Mouse (Mus musculus) lung, postnatal 0 days (tissue): ENCODE results near the gene Nfyc. TPM values are rescaled to one million over a fixed set of nuclear protein-coding genes. Genes with fewer than 3 reads are reported as not detected.

Experiments
- ATAC-seq: fragments of 200-750 bp; cut with Nextera tagmentation; 2 replicates; pipeline ENCODE4 v1.8.0; 2017; ENCODE audit warnings: moderate library complexity
- DNase-seq: peaks from one replicate; pipeline ENCODE4 v3.0.0-alpha.2; 2016; ENCODE audit warnings: low spot score
- H3K27ac ChIP-seq: fragments of 300-500 bp; sonication (generic); 2 replicates; pipeline ENCODE4 v1.5.1; 2014; ENCODE audit warnings: antibody characterized with exemption, mild to moderate bottlenecking, low read length, mixed read lengths
- H3K27me3 ChIP-seq: fragments of 300-500 bp; sonication (generic); replicated peaks from 2 replicates; pipeline ENCODE4 v1.6.1; 2014; ENCODE audit warnings: low read length, mixed read lengths; ENCODE audit not compliant: insufficient read depth
- H3K36me3 ChIP-seq: fragments of 300-500 bp; sonication (generic); 2 replicates; pipeline ENCODE4 v1.6.1; 2014; ENCODE audit warnings: low read length, mixed read lengths; ENCODE audit not compliant: insufficient read depth
- H3K4me1 ChIP-seq: fragments of 300-500 bp; sonication (generic); 2 replicates; pipeline ENCODE4 v1.6.1; 2014; ENCODE audit warnings: antibody characterized with exemption, low read depth, low read length, mixed read lengths; ENCODE audit not compliant: insufficient read depth
- H3K4me2 ChIP-seq: fragments of 300-500 bp; sonication (generic); replicated peaks from 2 replicates; pipeline ENCODE4 v1.6.1; 2014; ENCODE audit warnings: low read depth, mild to moderate bottlenecking, low read length, moderate library complexity, mixed read lengths
- H3K4me3 ChIP-seq: fragments of 300-500 bp; sonication (generic); 2 replicates; pipeline ENCODE4 v1.5.1; 2014; ENCODE audit warnings: low read depth, low read length
- H3K9ac ChIP-seq: fragments of 300-500 bp; sonication (generic); replicated peaks from 2 replicates; pipeline ENCODE4 v1.6.1; 2014; ENCODE audit warnings: low read depth, mild to moderate bottlenecking
- H3K9me3 ChIP-seq: fragments of 300-500 bp; sonication (generic); 2 replicates; pipeline ENCODE4 v1.6.1; 2016; ENCODE audit warnings: low read length, mixed read lengths
- CTCF ChIP-seq: IDR thresholded peaks from 2 replicates; pipeline ENCODE4 v1.5.1; 2016; ENCODE audit warnings: antibody characterized with exemption, mild to moderate bottlenecking
- EP300 ChIP-seq: IDR thresholded peaks from 2 replicates; pipeline ENCODE4 v1.6.1; 2016; ENCODE audit warnings: antibody characterized with exemption, mild to moderate bottlenecking, control low read depth
- WGBS: fragments of 180-500 bp; shearing (Covaris S2); extraction: QIAGEN DNeasy Blood & Tissue Kit; methylation state at CpG from one replicate; pipeline ENCODE4 v1.1.7; 2014; 5-methylcytosine and 5-hydroxymethylcytosine counted together
- polyA plus RNA-seq: library from polyadenylated mRNA; unstranded; fragments of >200 nt; fragmentation: Nextera tagmentation; extraction: Ambion mirVana; gene quantifications from 2 replicates; pipeline ENCODE4 v1.2.1, GENCODE M21; 2015

The Nfyc gene
- polyA plus RNA-seq, 1 experiment from 2014 or later, result 54.5 TPM

DNA sequence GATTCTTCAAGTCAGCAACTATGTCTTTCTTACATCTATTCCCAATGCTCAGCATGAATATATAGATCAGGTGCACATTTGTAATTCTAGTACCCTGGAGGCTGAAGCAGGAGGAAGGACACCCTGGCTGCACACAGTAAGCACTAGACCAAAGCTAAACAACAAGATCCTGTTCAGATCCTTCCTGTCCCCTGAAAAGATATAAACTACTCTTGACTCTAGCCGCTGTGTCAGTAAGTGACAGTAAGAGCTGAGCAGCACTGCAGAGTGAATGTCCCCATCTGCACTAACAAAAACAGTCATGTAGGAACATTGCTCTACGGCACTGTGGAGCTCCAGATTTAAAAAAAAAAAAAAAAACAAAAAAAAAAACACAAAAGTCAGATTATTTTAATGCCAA, 13.4 kb downstream of the Nfyc start:
- peak; percentile 35 for DNase-seq
- peak overlapping the region; percentile 48 for H3K27ac ChIP-seq
- TF ChIP-seq EP300, result no peak
- no peak for TF ChIP-seq CTCF
- no peak overlapping the region for H3K4me2 ChIP-seq
- H3K36me3 ChIP-seq, result no peaks in the 10 kb centered on the region
- H3K4me1 ChIP-seq, result peaks cover 12% of the 10 kb centered on the region; the same call in 1 of the 2 replicates
- no peak for ATAC-seq
- H3K9me3 ChIP-seq, result no peaks in the 10 kb centered on the region
- 34% methylated on average over 2 of the region's 2 CpGs for WGBS
- no peak overlapping the region for H3K4me3 ChIP-seq
- no peaks in the 10 kb centered on the region for H3K27me3 ChIP-seq
- H3K9ac ChIP-seq, result no peak overlapping the region

DNA sequence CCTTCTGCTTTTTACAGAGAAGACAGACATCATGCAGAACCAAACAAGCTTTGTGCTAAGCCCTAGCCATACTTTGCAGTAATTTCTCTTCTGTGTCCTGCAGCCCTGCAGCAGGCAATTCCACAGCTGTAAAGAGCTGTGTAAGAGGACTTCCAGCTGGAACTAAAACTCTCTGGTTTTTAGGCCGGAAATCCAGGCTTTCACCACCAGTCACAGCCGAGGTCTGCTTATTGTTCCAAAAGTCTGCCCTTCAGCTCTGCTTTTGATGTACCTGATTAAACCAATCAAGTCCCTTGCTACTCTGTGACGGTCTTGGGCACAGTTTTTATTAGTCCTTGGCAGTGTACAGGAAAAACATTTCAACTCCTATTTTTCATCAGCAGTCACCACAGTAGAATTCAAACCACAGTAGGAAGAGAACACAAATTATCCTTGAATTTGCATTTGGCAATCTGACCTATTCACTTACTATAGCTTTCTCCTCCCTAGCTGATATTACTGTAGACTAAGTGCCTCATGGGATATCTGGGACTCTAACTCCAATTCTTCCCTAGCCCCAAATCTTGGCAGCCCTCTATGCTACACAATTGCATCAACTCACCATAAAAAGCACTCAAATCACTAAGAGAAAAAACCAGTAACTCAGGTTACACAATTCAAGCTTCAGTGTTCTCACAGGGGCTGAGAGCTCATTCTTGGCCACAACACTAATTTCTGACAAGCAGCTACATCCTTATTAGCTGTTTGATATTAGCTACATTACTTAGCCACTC, 14.2 kb downstream of the Nfyc start:
- Histone ChIP-seq H3K9me3 (no peaks in the 10 kb centered on the region), H3K27ac (peak overlapping the region; percentile 66), H3K36me3 (no peaks in the 10 kb centered on the region), H3K4me1 (peaks cover 13% of the 10 kb centered on the region; the same call in 1 of the 2 replicates), H3K27me3 (no peaks in the 10 kb centered on the region), H3K4me2 (0 out of 2 replicates have a peak overlapping the region, but pooled peaks have one; percentile 1), H3K4me3 (no peak overlapping the region), H3K9ac (no peak overlapping the region)
- 18% methylated on average over 3 of the region's 3 CpGs for WGBS
- DNase-seq (peak; percentile 87), ATAC-seq (peak; percentile 58)
- TF ChIP-seq CTCF, result no peak
- TF ChIP-seq EP300, result no peak; the same call in 1 of the 2 replicates

DNA sequence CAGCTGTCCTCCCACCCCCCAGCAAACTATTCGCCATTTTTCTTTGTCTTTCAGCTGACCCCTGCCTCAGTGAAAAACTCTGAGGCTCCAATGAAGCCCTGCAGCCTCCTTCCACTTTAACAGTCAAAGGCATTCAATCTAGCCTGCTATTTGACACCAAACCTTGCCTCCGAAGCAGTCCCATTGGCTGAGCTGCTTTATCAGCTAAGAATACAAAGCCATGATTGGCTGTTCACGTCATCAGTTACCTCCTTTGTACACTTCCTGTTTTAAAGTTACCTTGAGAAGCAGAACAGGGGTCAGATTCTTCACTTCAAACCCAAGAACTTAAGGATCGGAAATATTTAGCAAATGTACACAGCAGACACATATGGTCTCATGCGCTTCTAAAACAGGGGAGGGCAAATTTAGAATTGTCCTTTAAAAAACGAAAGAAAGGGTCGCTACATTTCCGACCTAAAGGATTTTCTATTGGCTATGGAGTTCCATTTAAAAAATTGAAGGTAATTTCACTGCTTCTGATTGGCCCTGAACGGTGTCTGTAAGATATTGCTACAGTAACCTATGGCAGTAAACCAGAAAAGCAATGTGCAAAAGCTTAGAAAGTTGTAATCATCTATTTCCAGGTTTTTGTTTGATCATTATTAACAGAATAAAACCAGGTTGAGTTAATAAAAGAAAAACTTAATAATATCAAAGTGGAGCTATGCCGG, 15.6 kb downstream of the Nfyc start:
- TF ChIP-seq CTCF (no peak), EP300 (no peak)
- no peaks in the 10 kb centered on the region for H3K27me3 ChIP-seq
- no peaks in the 10 kb centered on the region for H3K36me3 ChIP-seq
- WGBS, result 6% methylated on average over 10 of the region's 10 CpGs
- H3K4me1 ChIP-seq, result peaks cover 13% of the 10 kb centered on the region; the same call in 1 of the 2 replicates
- H3K4me2 ChIP-seq, result peak overlapping the region; percentile 66
- no peak overlapping the region for H3K9ac ChIP-seq
- H3K4me3 ChIP-seq, result peak overlapping the region; percentile 47
- no peaks in the 10 kb centered on the region for H3K9me3 ChIP-seq
- H3K27ac ChIP-seq, result peak overlapping the region; percentile 75
- peak; percentile 92 for ATAC-seq
- DNase-seq, result peak; percentile 97

DNA sequence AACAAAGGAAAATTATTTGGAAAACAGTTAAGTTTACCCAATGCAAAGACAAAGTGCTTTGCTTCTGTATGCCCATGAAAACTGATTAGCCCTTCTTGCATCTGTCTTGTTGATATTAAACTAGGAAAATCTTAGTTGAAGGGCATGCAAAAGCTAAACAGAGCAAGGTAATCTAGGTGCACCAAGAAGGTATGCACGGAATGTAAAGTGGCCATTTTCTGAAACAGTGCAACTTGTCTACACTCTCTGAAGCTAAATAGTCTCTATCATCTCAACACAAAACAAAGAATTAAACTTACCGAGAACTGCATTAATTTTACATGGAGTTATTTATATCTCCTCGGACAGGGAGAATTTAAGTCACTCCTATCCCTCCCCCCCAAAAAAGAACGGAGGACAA, 16.2 kb downstream of the Nfyc start:
- no peaks in the 10 kb centered on the region for H3K27me3 ChIP-seq
- no peaks in the 10 kb centered on the region for H3K9me3 ChIP-seq
- no peak overlapping the region for H3K9ac ChIP-seq
- H3K4me3 ChIP-seq, result peak overlapping the region; percentile 47
- H3K4me2 ChIP-seq, result peak overlapping the region; percentile 66
- peaks cover 13% of the 10 kb centered on the region; the same call in 1 of the 2 replicates for H3K4me1 ChIP-seq
- peak; percentile 83 for TF ChIP-seq EP300
- no peak for TF ChIP-seq CTCF
- WGBS, result 7% methylated on average over 4 of the region's 4 CpGs
- no peaks in the 10 kb centered on the region for H3K36me3 ChIP-seq
- peak; percentile 34; the same call in 1 of the 2 replicates for ATAC-seq
- H3K27ac ChIP-seq, result peak overlapping the region; percentile 75
- peak; percentile 63 for DNase-seq

DNA sequence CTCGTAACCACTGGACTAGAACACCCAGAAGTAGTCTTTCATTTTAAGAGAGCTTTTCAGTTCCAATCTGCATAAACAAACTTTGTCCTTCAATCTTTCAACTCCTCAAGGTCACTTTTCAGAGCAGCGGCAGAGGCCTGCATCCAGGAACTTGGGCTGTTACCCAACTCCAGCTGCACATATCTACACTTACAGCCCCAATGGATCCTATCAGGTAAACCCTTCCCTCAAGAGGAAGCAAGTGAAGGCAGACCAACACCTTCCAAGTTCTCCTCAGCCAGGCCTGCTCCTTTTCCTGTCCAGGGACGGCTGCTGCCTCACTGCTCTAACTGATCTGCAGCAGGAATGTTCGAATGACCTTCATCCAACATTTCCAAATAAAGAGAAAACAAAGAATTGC, 17.2 kb downstream of the Nfyc start:
- no peak overlapping the region for H3K4me3 ChIP-seq
- no peaks in the 10 kb centered on the region for H3K27me3 ChIP-seq
- peak overlapping the region; percentile 66 for H3K4me2 ChIP-seq
- H3K9ac ChIP-seq, result no peak overlapping the region
- no peak for TF ChIP-seq CTCF
- TF ChIP-seq EP300, result no peak
- ATAC-seq (no peak), DNase-seq (peak; percentile 60)
- WGBS, result 12% methylated on average over 4 of the region's 4 CpGs
- peaks cover 9% of the 10 kb centered on the region; the same call in 1 of the 2 replicates for H3K4me1 ChIP-seq
- H3K9me3 ChIP-seq, result no peaks in the 10 kb centered on the region
- H3K27ac ChIP-seq, result peak overlapping the region; percentile 67
- H3K36me3 ChIP-seq, result no peaks in the 10 kb centered on the region

DNA sequence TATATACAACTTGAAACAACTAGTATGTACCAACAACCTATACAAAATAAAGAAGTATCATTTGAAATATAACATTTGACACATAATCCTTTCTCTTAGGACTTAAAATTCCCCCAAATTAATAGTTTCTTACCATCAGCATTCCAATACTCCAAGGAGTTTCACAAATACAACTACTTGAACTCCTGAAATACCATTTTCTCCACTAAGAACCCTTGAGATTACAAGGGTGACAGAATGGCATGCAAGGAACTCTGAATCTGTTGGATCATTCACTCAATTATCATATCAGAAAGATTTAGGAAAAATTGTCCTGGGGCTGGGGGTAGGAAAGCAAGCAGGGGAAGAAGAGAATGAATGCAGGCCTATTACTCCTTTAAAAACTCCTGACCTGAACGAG, 17.6 kb downstream of the Nfyc start:
- TF ChIP-seq EP300, result peak; percentile 85
- no peak for TF ChIP-seq CTCF
- Histone ChIP-seq H3K4me1 (peaks cover 9% of the 10 kb centered on the region; the same call in 1 of the 2 replicates), H3K27me3 (no peaks in the 10 kb centered on the region), H3K27ac (peak overlapping the region; percentile 67), H3K4me2 (peak overlapping the region; percentile 66), H3K4me3 (no peak overlapping the region), H3K36me3 (no peaks in the 10 kb centered on the region), H3K9me3 (no peaks in the 10 kb centered on the region), H3K9ac (no peak overlapping the region)
- 5% methylated on average over 1 of the region's 1 CpGs for WGBS
- DNase-seq, result peak; percentile 60
- no peak for ATAC-seq
